Mouse (Mus musculus): ENCODE measurements around the gene Btbd9.
A peak's percentile ranks its signal among the peaks of the same experiment; 100 is the strongest.

The Btbd9 gene

GRCm38 (mm10) chr17:30474561-30474960 is 101.7 kb downstream of the Btbd9 start:
- DNase-seq: no peak

- no peak for DNase-seq
Measured at GRCm38 (mm10) chr17:30472776-30473175, 103.5 kb downstream of the Btbd9 start.

- DNase-seq: peak; percentile 56
Measured at GRCm38 (mm10) chr17:30471512-30471911, 104.8 kb downstream of the Btbd9 start.

- DNase-seq: no peak
Measured at GRCm38 (mm10) chr17:30470790-30471189, 105.5 kb downstream of the Btbd9 start.

- DNase-seq: no peak
Measured at GRCm38 (mm10) chr17:30470286-30470685, 106.0 kb downstream of the Btbd9 start.

- peak; percentile 47 for DNase-seq
Measured at GRCm38 (mm10) chr17:30469511-30470076, 106.7 kb downstream of the Btbd9 start.

- no peak for DNase-seq
Measured at GRCm38 (mm10) chr17:30468368-30468767, 107.9 kb downstream of the Btbd9 start.

- DNase-seq: peak; percentile 65
Measured at GRCm38 (mm10) chr17:30467566-30468213, 108.6 kb downstream of the Btbd9 start.

- DNase-seq: no peak
Measured at GRCm38 (mm10) chr17:30465060-30465762, 111.1 kb downstream of the Btbd9 start.

GRCm38 (mm10) chr17:30464240-30464745 is 112.0 kb downstream of the Btbd9 start:
- no peak for DNase-seq

GRCm38 (mm10) chr17:30460727-30461349 is 115.5 kb downstream of the Btbd9 start:
- no peak for DNase-seq

- DNase-seq: no peak
Measured at GRCm38 (mm10) chr17:30459706-30460105, 116.6 kb downstream of the Btbd9 start.

- DNase-seq: no peak
Measured at GRCm38 (mm10) chr17:30458926-30459325, 117.4 kb downstream of the Btbd9 start.

GRCm38 (mm10) chr17:30458301-30458700 is 118.0 kb downstream of the Btbd9 start:
- no peak for DNase-seq

- no peak for DNase-seq
Measured at GRCm38 (mm10) chr17:30457486-30457885, 118.8 kb downstream of the Btbd9 start.

- no peak for DNase-seq
Measured at GRCm38 (mm10) chr17:30456293-30456692, 120.0 kb downstream of the Btbd9 start.

- peak; percentile 77 for DNase-seq
Measured at GRCm38 (mm10) chr17:30454862-30455243, 121.4 kb downstream of the Btbd9 start.

GRCm38 (mm10) chr17:30454155-30454861 is 122.0 kb downstream of the Btbd9 start:
- no peak for DNase-seq

GRCm38 (mm10) chr17:30453272-30453671 is 123.0 kb downstream of the Btbd9 start:
- no peak for DNase-seq

- DNase-seq: no peak
Measured at GRCm38 (mm10) chr17:30452363-30452762, 123.9 kb downstream of the Btbd9 start.

- no peak for DNase-seq
Measured at GRCm38 (mm10) chr17:30448562-30448961, 127.7 kb downstream of the Btbd9 start.

GRCm38 (mm10) chr17:30445805-30446441 is 130.4 kb downstream of the Btbd9 start:
- no peak for DNase-seq

All from right cerebral cortex, postnatal 25 days (tissue).